Mouse (Mus musculus): Measurements from ENCODE around the gene Tmem131.

DNA sequence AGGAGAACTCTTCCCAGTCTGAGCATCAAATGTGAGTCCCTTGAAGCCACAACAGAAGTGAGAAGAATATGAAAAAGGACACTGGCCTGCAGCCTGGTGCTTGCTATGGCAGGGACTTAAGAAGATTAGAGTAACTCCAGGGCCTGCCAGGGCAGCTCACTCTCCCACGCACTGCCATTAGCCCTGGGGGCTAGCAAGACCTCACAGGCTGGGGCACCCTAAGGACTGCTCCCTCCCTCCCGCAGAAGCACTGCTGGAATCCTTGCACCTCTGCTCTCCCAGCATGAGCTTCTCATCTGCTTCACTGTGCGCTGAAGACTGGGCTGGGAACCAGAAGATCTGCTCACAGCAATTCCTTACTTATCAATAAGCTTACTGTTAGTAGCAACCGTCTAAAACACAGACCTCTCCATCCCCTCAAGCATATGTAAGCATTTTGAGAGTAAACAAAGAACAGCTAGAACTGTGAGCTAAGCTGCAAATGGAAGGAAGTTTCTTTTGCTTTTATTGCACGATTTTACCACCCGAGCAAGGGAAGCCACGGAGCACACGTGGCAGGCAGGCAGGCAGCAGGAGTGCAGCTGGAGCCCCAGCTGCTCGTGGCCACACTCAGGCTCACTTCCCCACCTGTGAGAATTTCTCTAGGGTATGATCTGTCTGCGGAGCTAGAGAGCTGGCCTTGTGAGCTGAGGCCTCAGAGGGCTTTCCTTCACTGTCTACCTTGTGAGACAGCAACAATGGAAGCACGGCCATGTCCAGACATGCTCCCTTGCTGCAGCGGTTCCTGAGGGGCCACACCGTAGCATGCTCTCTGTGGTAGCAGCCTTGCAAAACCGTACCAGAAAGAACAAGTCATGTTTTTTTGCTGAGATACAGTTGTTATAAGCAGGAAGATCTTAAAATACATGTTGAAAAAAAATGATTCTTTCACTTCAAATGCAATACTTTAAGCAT lies 112.3 kb downstream of the Tmem131 start:
- TF ChIP-seq EP300 (IDR thresholded peaks at IDR 0.05; ENCODE audit: insufficient read depth, low read depth, low read length) (no peak), CTCF (IDR thresholded peaks at IDR 0.05) (no peak)
